Mouse (Mus musculus) erythroid progenitor cell, adult 5-6 weeks (primary cell): ENCODE measurements around the gene Upf2. TPM values are rescaled to one million over a fixed set of nuclear protein-coding genes. Genes with fewer than 3 reads are reported as not detected.

Source experiments
- ATAC-seq: replicated peaks from 2 replicates; pipeline ENCODE4 v1.8.0; 2016; ENCODE audit warnings: moderate number of reproducible peaks, mild to moderate bottlenecking, moderate TSS enrichment, inconsistent platforms; ENCODE audit not compliant: poor library complexity, low FRiP score, severe bottlenecking
- total RNA-seq, 2 experiments: library from RNA; stranded (forward) in 1 of 2; stranded (reverse) in 1 of 2; fragments of 150-400 nt in 1 of 2; fragments of 186-747, 209-891 nt in 1 of 2; gene quantifications; 2 replicates each; pipeline versions ENCODE4 v1.2.3 to v1.2.4; 2015 to 2017; ENCODE audit warnings: low replicate concordance in 2 of 2

Gene Upf2
- total RNA-seq (2015; ENCODE audit: low replicate concordance) (35.0 and 39.0 TPM in 2 replicates), total RNA-seq (2017; ENCODE audit: low replicate concordance) (36.2 and 40.4 TPM in 2 replicates)

DNA sequence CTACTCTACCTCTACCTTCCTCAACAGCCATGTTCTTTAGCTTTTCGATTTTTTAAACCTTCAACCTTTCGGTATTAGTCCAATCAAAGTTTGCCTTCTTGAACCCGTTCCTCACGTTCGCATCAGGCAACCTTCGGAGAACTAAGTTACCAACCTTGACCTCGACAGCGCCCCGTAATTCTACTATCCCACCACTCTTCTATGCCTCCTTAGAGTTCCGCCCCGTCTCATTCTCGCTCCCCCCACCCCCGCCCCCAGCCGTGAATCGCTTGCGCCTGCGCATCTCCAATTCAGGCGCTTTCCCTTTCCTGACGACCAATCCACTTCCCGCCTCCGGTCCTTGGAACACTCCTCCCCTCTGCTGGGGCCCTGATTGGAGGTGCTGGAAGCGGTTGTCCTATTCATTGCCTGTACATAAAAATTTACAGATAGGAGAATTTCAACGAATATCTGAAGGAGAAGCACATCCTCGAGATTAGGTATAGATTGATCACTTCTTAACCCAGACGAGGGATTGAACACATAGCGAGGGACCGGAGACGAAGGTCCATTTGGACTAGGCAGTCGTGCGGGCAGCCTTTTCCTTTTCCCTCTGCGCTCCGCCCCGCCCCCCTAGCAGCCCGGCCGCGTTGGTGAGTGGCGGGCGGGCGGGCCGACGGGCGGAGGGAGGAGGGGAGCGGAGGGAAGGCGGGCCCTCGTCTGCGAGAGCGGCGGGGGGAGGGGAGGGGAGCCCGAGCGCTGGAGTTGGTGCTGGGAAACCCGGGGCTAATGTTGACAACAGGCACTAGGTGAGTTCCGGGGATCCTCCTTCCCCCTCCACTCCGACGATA is at the start of gene Upf2:
TSS of gene Upf2 (plus strand) at position 704 of the 830 bp plus-strand sequence.
- peak; percentile 92 for ATAC-seq

DNA sequence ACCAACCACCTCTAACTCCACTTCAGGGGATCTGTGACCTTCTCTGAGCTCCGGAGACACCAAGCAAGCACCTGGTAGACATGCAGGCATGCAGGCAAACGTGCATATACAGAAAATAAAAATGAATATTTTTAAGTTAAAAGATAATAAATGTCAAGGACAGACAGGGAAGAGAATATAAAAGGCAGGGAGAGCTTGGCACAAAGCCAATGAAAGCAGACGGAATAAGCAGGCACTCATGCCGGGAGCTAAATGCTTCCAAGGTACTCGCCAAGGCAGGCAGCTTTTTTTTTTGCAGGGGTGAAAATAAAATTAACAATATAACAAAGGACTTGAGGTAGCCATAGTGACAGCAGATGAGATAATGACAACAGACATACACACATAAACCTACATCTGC is 45.2 kb upstream of the Upf2 start:
- ATAC-seq = no peak

DNA sequence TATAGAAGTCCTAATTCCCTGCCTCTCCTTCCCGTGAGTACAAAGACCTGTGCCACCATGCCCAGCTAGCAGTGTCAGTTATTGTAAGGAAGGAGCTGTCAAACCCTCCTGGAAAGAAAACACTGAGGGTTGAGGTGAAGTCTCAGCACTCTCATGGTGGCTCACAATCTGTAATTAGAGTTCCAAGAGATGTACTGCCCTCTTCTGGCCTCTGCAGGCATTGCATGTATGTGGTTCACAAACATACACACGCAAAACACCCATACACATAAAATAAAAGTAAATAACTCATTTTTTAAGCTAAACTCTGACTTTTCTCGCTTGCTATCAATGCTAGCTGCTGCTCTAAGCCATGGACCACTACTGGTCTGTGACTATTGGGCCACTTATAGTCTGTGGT is 44.6 kb upstream of the Upf2 start:
- peak; percentile 77 for ATAC-seq

DNA sequence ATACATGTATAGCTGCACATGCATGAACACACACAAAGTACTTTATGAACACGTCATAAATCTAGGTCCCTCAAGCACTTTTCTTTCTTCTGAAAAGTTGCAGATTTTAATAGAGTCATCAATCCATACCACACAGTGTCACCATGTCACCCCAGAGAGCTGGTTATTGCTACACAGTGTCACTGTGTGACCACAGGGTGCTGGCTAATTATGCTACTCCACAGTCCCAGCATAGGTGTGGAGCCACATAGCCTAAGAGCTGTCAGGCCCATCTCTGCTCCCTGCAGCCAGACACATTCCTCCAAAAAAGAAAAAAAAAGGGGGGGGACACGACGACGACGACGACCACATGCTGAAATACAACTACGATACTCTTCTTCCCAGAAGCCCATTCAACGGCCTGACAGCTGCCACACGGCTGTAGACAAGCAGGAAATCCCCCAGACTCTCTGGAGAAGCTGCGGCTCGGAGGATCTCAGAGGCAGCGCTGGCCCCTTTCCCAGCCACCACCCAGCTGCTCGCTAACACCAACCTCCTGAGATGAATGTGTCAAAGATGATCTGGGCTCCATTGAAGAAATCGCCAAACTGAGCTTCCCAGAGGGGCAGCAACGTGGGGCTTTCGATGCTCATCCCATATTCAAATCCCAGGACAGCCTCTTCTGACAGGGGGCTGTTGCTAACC is 39.8 kb upstream of the Upf2 start:
- ATAC-seq = no peak

DNA sequence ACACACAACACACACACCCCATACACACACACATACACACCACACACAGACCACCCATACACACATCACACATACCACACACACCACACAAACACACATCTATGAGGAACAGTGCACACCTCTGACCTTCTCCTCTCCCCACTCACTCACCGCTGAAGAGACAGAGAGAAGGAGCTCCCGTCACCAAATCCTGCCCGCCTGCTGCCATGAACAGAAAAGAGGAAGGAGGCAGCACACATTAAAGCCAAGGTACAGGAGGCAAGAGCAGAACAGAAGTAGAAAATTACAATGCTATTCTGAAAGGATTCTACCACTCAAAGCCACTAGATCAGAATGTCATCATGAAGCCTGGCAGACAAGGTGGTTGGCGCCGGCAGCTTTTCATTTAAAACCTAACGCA is 28.4 kb upstream of the Upf2 start:
- ATAC-seq = no peak

DNA sequence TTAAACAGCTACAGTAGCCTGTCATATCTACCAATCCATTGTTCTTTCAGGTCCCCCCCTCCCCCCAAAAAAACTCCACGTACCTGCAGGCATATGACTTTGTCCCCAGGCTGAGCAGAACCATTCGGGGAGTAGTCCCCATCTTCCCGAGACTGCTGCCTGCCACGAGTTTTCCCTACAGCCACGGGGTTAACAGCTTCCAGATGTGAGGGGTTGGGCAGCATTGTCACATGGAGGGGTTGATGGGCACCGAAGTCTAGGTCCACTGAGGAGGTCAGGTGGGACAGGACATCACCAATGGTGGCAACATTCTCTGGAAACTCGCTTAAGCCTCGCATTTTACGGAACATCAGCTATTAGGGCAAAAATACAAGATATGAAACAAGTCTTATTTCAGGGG is 27.5 kb upstream of the Upf2 start:
- no peak for ATAC-seq

DNA sequence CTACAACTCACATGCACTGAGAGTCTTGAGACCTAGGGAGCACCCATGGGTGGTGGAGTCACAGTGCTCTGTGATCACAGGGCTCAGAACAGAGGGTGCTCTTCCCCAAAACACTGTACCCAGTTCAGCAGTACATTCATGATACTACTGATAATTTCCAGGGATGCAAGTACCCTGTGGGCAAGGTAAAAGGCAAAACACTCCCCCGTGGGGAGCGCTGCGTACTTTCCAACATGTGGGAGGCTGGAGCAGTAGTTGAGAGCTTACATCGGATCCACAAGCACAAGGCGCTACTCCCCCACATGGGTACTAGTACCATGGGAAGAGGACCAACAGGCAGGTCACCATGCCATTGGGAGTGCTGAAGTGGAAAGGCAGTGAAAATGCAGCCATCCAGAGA is 23.8 kb upstream of the Upf2 start:
- ATAC-seq = no peak

DNA sequence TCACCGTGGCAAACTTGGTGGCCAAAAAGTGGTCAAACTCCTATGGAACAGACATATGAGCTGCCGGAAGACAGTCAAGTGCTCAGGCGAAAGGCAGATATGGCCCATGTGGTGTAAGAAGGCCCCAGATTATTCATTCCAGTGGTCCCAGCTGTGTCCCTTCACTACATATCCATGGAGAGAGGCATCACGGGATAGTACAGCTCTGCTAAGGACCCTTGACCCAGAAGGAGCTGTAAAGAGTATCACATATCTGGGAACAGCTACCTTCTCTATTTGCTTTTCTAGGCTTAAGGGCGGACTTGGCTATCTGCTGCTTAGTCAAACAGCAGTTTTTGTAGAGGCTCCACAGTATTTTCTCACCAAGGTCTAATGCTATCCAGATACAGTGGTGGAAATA is 21.5 kb upstream of the Upf2 start:
- no peak for ATAC-seq

DNA sequence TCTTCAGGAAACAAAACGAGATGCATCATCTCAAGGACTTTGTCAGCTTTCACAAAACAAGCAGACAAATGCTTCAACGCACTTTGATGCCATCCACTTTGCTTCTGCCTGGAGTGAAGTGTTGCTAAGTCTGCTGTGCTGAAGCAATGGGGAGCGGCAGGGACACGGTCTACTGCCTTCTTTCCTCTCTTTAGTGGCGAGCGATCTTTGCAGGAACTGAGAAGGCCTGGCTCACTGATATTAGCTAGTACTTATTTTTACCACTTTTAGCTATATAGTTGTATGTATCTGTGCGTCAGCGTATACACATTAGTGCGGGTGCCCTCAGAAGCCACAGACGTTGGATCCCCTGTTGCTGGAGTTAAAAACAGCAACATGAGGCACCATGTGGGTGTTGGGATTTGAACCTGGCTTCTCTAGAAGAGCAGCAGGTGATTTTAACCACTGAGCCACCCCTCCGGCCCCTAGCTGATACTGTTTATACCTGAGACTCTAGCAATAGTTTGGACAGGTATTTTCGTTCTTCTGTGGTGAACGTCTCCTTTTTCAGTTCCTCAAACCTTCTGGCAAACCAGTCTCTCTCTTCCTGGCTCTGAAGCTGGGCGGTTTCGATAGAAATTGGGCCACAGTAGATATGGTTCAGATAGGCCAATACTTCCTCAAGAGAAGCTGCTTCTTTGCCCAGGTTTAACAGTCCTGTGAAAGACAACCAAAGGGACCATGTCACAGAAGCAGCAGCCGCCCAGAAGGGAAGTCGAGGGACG is 20.8 kb upstream of the Upf2 start:
- ATAC-seq = no peak

DNA sequence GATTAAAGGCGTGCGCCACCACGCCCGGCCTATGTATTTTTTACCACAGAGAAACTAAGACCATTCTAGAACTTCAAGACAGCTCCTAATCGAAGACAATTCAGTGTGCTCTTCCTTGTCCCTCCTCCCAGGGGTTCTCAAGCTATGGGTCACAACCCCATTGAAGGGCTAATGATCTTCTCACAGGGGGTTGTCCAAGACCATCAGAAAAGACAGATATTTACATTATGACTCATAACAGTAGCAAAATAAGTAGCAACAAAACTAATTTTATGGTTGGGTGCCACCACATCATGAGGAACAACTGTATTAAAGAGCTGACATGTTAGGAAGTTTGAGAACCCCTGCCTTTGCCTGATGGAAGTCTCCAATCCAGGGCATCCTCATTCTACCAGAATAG is 19.3 kb upstream of the Upf2 start:
- ATAC-seq = no peak

DNA sequence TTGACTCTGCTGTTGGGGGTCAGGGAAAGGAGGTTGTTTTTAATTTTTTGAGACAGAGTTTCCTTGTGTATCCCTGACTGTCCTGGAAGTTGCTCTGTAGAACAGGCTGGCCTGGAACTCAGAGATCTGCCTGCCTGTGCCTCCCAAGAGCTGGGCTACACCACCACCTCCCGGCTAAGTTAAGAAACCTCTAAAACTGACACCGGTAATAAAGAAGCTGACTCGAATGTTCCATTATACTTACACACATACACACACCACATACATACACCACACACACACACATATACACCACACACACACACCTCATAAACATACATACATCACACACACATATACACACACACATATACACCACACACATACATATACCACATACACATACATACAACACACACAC is 16.3 kb upstream of the Upf2 start:
- no peak for ATAC-seq

DNA sequence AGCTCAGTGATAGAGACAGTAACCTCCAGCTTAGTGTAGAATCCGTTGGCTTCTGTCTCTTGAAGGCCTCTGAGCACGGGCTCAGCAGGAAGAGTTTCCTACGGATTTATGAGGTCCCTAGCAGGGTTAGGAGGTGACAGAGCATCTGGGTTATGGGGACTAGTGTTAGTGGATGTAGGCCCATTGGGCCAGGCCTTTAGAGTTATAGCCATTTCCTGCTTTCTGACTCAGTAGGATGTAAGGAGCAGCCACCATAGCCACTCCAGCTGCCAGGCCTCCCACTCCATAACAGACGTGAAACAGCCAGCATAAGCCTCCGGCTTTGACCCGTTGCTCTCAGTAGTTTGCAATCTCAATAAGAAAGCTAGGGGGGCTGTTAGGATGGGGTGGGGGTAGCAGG is 15.2 kb upstream of the Upf2 start:
- no peak for ATAC-seq

DNA sequence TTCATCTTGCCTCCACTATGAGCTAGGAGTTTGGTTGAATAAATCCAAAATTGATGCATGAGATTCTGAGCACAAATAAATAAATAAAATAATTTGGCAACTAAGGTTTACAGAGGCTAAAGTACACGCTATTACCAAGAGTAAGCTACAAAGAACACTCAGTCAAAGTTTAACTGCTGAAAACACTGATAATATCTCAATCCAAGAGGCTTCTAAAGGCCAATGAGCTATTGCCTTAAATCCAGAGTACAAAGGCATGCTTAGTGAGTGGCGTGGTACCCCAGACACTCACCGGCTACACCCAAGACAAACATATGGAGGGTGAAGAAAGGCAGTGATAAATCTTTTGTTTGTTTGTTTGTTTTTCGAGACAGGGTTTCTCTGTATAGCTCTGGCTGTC is 14.7 kb upstream of the Upf2 start:
- no peak for ATAC-seq

DNA sequence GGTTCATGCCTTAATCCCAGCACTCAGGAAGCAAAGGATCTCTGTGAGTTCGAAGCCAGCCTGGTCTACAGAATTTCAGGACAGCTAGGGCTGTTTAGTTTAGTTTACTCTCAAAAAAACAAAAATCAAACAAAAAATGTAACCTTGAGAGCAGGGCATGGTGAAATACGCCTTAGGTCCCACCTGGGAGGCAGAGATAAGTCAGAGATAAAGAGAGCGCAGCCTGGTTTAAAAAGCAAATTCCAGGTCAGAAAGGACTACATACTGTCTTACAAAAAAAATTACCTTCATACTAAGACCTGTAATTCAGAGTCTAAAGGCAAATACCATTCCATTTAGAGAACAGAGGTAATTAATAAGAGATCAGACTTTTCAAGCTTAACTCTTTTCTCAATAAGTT is 11.9 kb upstream of the Upf2 start:
- ATAC-seq = no peak

DNA sequence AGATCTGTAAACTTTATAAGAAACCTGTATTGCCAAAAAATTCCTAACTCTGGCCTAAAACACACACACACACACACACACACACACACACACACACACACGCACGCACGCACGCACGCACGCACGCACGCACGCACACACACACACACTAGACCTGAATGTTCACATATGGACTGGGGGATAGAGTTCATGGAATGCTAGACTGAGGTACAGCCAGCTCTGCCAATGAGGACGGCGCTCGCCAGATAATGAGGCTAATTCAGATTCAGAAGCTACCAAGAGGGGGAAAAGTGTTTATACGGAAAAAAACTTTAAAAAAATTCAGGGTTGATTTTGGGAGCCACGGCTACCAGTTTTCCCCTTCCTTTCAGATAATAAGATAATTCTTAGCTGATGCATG is 11.4 kb upstream of the Upf2 start:
- ATAC-seq = no peak

DNA sequence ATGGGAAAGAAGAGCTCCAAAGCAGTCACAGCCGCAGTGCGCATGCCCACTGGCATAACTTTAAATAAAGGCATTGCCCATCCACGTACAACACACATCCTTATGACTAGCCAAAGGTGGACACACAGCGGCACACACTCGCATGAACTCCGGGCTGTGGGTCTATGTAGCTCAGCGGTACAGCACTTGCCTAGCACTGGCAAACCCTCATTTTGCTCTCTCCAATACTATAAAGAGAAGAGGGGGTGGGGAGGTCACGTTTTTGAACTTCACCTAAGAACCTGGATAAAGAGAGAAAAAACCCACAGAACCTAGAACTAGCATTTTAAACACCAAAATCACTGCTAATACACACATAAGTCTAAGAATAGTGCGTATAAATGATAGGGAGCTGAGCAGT is 10.3 kb upstream of the Upf2 start:
- ATAC-seq = no peak

DNA sequence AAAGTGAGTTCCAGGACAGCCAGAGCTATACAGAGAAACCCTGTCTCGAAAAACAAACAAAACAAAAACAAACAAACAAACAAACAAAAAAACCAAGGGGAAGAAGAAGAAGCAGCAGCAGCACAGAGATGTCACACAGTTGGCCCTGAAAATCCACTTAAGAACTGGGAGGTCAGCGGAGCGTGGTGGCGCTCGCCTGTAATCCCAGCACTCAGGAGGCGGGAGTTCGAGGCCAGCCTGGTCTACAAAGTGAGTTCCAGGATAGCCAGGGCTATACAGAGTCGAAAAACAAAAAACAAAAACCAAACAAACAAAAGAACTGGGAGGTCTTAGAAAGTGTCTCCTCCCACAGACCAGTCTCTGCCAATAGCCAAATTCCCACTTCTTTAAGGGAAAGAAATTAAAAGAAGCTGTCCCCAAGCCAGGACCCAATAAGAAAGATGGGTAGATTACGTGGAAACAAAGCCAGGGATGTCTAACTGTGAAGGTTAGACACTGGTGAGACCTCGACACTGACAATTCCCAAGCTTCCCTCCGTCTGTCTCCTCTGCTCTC is 9.3 kb upstream of the Upf2 start:
- ATAC-seq = no peak

DNA sequence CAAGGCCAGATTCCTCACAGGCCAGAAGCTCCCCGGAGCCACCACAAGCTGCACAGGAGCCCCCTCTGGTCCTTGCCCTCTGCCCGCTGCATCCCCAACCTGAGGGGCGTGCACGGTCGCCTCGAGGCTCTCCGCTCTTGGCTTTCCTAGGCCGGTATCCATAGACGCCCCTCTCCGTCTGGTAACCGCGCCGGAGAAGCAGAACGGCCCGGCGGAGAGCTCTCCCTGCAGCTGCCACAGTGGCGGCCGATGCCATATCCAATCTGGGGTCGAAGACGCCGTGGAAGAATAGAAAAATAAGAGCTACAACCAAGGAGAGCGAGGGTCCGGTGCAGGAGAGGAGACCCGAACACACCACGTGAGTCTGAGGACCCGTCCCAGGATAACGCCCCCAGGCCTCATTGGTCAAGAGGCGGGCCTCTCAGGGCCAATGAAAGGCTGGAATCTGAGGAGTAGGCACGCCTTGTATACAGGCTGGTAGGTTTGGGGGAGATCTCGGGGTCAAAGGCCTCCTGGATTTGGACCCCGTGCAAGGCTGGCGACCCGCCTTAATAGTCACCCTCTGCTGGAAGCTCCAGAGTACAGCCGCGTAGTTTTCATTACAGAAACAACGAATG is 8.7 kb upstream of the Upf2 start, which contains the start of gene Dhtkd1:
TSS of gene Dhtkd1 (minus strand) at position 377 of the 617 bp plus-strand sequence.
- ATAC-seq = peak; percentile 73

DNA sequence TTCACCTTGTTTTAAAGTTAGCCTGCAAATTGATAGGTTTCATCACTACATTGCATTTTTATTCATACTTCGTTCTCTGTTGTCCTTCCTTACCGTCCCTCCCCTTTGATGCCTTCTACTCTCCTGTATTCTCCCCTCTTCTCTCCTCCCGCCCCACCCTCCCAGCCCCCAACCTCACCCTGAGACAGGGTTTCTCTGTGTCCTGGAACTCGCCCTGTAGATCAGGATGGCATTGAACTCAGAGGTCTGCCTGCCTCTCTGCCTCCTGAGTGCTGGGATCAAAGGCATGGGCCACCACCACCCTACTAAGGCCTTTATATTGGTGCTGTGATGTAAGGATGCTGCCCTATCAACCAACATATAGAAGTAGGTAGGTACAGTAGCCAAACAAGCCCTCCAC is 8.2 kb upstream of the Upf2 start:
- ATAC-seq = no peak

DNA sequence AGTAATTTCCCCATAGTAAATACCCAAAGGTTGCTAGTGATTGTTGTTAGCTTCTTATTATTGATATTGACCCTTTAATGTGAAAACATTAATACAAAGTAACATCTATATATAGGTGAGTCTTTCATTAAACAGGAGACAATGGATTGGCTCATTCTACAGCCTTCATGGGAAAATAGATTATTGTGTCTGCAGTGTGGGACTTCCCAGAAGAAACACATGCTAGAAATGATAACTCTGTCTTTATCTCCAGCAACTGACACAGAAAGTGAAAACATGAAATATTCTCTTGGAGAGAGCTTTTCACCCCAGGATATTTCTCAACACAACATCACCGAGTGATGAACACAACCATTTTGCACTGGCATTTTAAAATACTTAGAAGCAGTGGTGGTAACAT is 5.6 kb upstream of the Upf2 start:
- no peak for ATAC-seq
